Mouse (Mus musculus) limb, embryonic 14.5 days (tissue): ENCODE results near the gene Nudt17. TPM values are rescaled to one million over a fixed set of nuclear protein-coding genes. Genes with fewer than 3 reads are reported as not detected.

Source experiments
- ATAC-seq: fragments of 200-750 bp; cut with Nextera tagmentation; 2 replicates; pipeline ENCODE4 v1.8.0; 2017; ENCODE audit warnings: low read depth, moderate number of reproducible peaks, moderate TSS enrichment; ENCODE audit not compliant: low FRiP score
- DNase-seq: peaks from one replicate; pipeline ENCODE4 v3.0.0-alpha.2; 2015; ENCODE audit warnings: low spot score
- H3K27ac ChIP-seq: fragments of 300-500 bp; sonication (generic); replicated peaks from 2 replicates; pipeline ENCODE4 v1.5.1; 2014; ENCODE audit warnings: low read depth, mild to moderate bottlenecking, low read length, moderate library complexity, mixed read lengths
- H3K27me3 ChIP-seq: fragments of 300-500 bp; sonication (generic); 2 replicates; pipeline ENCODE4 v1.6.1; 2014; ENCODE audit warnings: low read length, mixed read lengths; ENCODE audit not compliant: control insufficient read depth, insufficient read depth
- H3K36me3 ChIP-seq: fragments of 300-500 bp; sonication (generic); 2 replicates; pipeline ENCODE4 v1.6.1; 2014; ENCODE audit warnings: mild to moderate bottlenecking, low read length, moderate library complexity, mixed read lengths; ENCODE audit not compliant: control insufficient read depth, insufficient read depth
- H3K4me1 ChIP-seq: fragments of 300-500 bp; sonication (generic); 2 replicates; pipeline ENCODE4 v1.6.1; 2014; ENCODE audit warnings: antibody characterized with exemption, low read length, mixed read lengths; ENCODE audit not compliant: control insufficient read depth, insufficient read depth
- H3K4me2 ChIP-seq: fragments of 300-500 bp; sonication (generic); replicated peaks from 2 replicates; pipeline ENCODE4 v1.6.1; 2014; ENCODE audit warnings: low read depth, mild to moderate bottlenecking, low read length, moderate library complexity; ENCODE audit not compliant: severe bottlenecking
- H3K4me3 ChIP-seq: fragments of 300-500 bp; sonication (generic); replicated peaks from 2 replicates; pipeline ENCODE4 v1.5.1; 2014; ENCODE audit warnings: low read length
- H3K9ac ChIP-seq: fragments of 300-500 bp; sonication (generic); 2 replicates; pipeline ENCODE4 v1.6.1; 2014; ENCODE audit warnings: mild to moderate bottlenecking, low read depth, low read length, moderate library complexity; ENCODE audit not compliant: severe bottlenecking
- H3K9me3 ChIP-seq: fragments of 300-500 bp; sonication (generic); 2 replicates; pipeline ENCODE4 v1.6.1; 2016; ENCODE audit warnings: low read length; ENCODE audit not compliant: control insufficient read depth
- POLR2A ChIP-seq: fragments of 200-500 bp; IDR thresholded peaks from 2 replicates; pipeline ENCODE4 v1.8.0; 2012; ENCODE audit warnings: inconsistent platforms, mild to moderate bottlenecking, moderate library complexity, borderline replicate concordance; ENCODE audit not compliant: insufficient read depth, insufficient read length; ENCODE audit errors: extremely low read depth
- WGBS: fragments of 180-500 bp; shearing (Covaris S2); extraction: QIAGEN DNeasy Blood & Tissue Kit; methylation state at CpG from one replicate; pipeline ENCODE4 v1.1.7; 2014; 5-methylcytosine and 5-hydroxymethylcytosine counted together
- polyA plus RNA-seq, 2 experiments: library from polyadenylated mRNA; depleted of rRNA in 1 of 2; stranded (reverse) in 1 of 2; unstranded in 1 of 2; fragments of >200 nt; fragmentation: Nextera tagmentation in 1 of 2; extraction: Ambion mirVana in 1 of 2; gene quantifications; 2 replicates each; pipeline versions ENCODE4 v1.2.1 to v1.2.3; 2012 to 2014

Nudt17 gene
- polyA plus RNA-seq, 2 experiments, result 8.3 to 13.5 TPM

GRCm38 (mm10) chr3:96715854-96716253 is 7.5 kb upstream of the Nudt17 start:
- Histone ChIP-seq H3K27ac (no peak overlapping the region), H3K9me3 (no peaks in the 10 kb centered on the region), H3K4me2 (no peak overlapping the region), H3K36me3 (peaks cover 75% of the 10 kb centered on the region), H3K27me3 (no peaks in the 10 kb centered on the region), H3K4me3 (no peak overlapping the region), H3K9ac (no peak overlapping the region), H3K4me1 (no peaks in the 10 kb centered on the region)
- 70% methylated on average over 2 of the region's 2 CpGs for WGBS
- TF ChIP-seq POLR2A, result no peak
- ATAC-seq (no peak), DNase-seq (no peak)

GRCm38 (mm10) chr3:96714286-96714685 is 5.9 kb upstream of the Nudt17 start:
- Histone ChIP-seq H3K4me2 (no peak overlapping the region), H3K4me1 (no peaks in the 10 kb centered on the region), H3K4me3 (no peak overlapping the region), H3K9ac (no peak overlapping the region), H3K27me3 (no peaks in the 10 kb centered on the region), H3K36me3 (peaks cover 77% of the 10 kb centered on the region), H3K9me3 (no peaks in the 10 kb centered on the region), H3K27ac (no peak overlapping the region)
- WGBS, result 90% methylated on average over 5 of the region's 5 CpGs
- DNase-seq (no peak), ATAC-seq (no peak)
- no peak for TF ChIP-seq POLR2A

- 53% methylated on average over 2 of the region's 2 CpGs for WGBS
- H3K4me1 ChIP-seq, result no peaks in the 10 kb centered on the region; the same call in 1 of the 2 replicates
- no peak for TF ChIP-seq POLR2A
- H3K36me3 ChIP-seq, result peaks cover 56% of the 10 kb centered on the region
- no peak overlapping the region for H3K9ac ChIP-seq
- H3K9me3 ChIP-seq, result no peaks in the 10 kb centered on the region
- peak; percentile 8; the same call in 1 of the 2 replicates for ATAC-seq
- no peak overlapping the region for H3K27ac ChIP-seq
- DNase-seq, result no peak
- no peaks in the 10 kb centered on the region for H3K27me3 ChIP-seq
- 0 out of 2 replicates have a peak overlapping the region, but pooled peaks have one; percentile 95 for H3K4me2 ChIP-seq
- no peak overlapping the region for H3K4me3 ChIP-seq
Observed at GRCm38 (mm10) chr3:96708684-96709064, 312 bp upstream of the Nudt17 start.

- no peak for TF ChIP-seq POLR2A
- no peak overlapping the region for H3K27ac ChIP-seq
- H3K4me2 ChIP-seq, result no peak overlapping the region
- H3K36me3 ChIP-seq, result peaks cover 56% of the 10 kb centered on the region
- H3K4me3 ChIP-seq, result no peak overlapping the region
- no peaks in the 10 kb centered on the region; the same call in 1 of the 2 replicates for H3K4me1 ChIP-seq
- H3K9me3 ChIP-seq, result no peaks in the 10 kb centered on the region
- 60% methylated on average over 7 of the region's 7 CpGs for WGBS
- no peak overlapping the region for H3K9ac ChIP-seq
- ATAC-seq (no peak), DNase-seq (no peak)
- no peaks in the 10 kb centered on the region for H3K27me3 ChIP-seq
Observed at GRCm38 (mm10) chr3:96706984-96707383, 1.4 kb downstream of the Nudt17 start.

GRCm38 (mm10) chr3:96706217-96706616 is 2.1 kb downstream of the Nudt17 start:
- H3K4me3 ChIP-seq, result no peak overlapping the region
- H3K9ac ChIP-seq, result no peak overlapping the region
- WGBS, result 90% methylated on average over 11 of the region's 11 CpGs
- H3K4me2 ChIP-seq, result no peak overlapping the region
- DNase-seq (no peak), ATAC-seq (no peak)
- H3K9me3 ChIP-seq, result no peaks in the 10 kb centered on the region
- H3K4me1 ChIP-seq, result no peaks in the 10 kb centered on the region; the same call in 1 of the 2 replicates
- no peak overlapping the region for H3K27ac ChIP-seq
- no peaks in the 10 kb centered on the region for H3K27me3 ChIP-seq
- H3K36me3 ChIP-seq, result peaks cover 56% of the 10 kb centered on the region
- no peak for TF ChIP-seq POLR2A

- Histone ChIP-seq H3K4me3 (no peak overlapping the region), H3K36me3 (peaks cover 57% of the 10 kb centered on the region), H3K4me2 (no peak overlapping the region), H3K27me3 (no peaks in the 10 kb centered on the region), H3K9ac (no peak overlapping the region), H3K27ac (no peak overlapping the region), H3K4me1 (no peaks in the 10 kb centered on the region; the same call in 1 of the 2 replicates), H3K9me3 (no peaks in the 10 kb centered on the region)
- WGBS, result 70% methylated on average over 11 of the region's 11 CpGs
- DNase-seq, result no peak
- TF ChIP-seq POLR2A, result no peak
- ATAC-seq, result no peak
Observed at GRCm38 (mm10) chr3:96704778-96705177, 3.6 kb downstream of the Nudt17 start.
